Mouse (Mus musculus) c-Kit-positive CD71-positive TER-119-negative erythroid progenitor cells, embryonic 14.5 days (primary cell): ENCODE measurements around the gene Spocd1.

Experiments used
- DNase-seq: peaks from one replicate; pipeline ENCODE4 v3.0.0-alpha.2; 2013; ENCODE audit warnings: low read depth

Spocd1 gene

GRCm38 (mm10) chr4:129918464-129918863 is 10.6 kb upstream of the Spocd1 start:
- no peak for DNase-seq

GRCm38 (mm10) chr4:129918901-129919300 is 10.1 kb upstream of the Spocd1 start:
- DNase-seq = no peak

- no peak for DNase-seq
Measured at GRCm38 (mm10) chr4:129920542-129921313, 8.3 kb upstream of the Spocd1 start.

- no peak for DNase-seq
Measured at GRCm38 (mm10) chr4:129921314-129921587, 7.8 kb upstream of the Spocd1 start.

GRCm38 (mm10) chr4:129924143-129924542 is 4.9 kb upstream of the Spocd1 start:
- DNase-seq = no peak

- no peak for DNase-seq
Measured at GRCm38 (mm10) chr4:129924694-129925093, 4.4 kb upstream of the Spocd1 start.

GRCm38 (mm10) chr4:129926544-129926943 is 2.5 kb upstream of the Spocd1 start:
- DNase-seq = no peak

- no peak for DNase-seq
Measured at GRCm38 (mm10) chr4:129927091-129927490, 2.0 kb upstream of the Spocd1 start.

- peak; percentile 57 for DNase-seq
Measured at GRCm38 (mm10) chr4:129928124-129928751, 811 bp upstream of the Spocd1 start.

- no peak for DNase-seq
Measured at GRCm38 (mm10) chr4:129933696-129934095, 4.6 kb downstream of the Spocd1 start.

GRCm38 (mm10) chr4:129934177-129934855 is 5.3 kb downstream of the Spocd1 start:
- no peak for DNase-seq

- DNase-seq = no peak
Measured at GRCm38 (mm10) chr4:129951359-129951821, 22.3 kb downstream of the Spocd1 start.

GRCm38 (mm10) chr4:129952241-129952810 is 23.3 kb downstream of the Spocd1 start:
- DNase-seq = no peak

- DNase-seq = no peak
Measured at GRCm38 (mm10) chr4:129954527-129954926, 25.5 kb downstream of the Spocd1 start.

GRCm38 (mm10) chr4:129960180-129960944 is 31.3 kb downstream of the Spocd1 start:
- no peak for DNase-seq

GRCm38 (mm10) chr4:129965294-129965693 is 36.2 kb downstream of the Spocd1 start:
- no peak for DNase-seq

- DNase-seq = no peak
Measured at GRCm38 (mm10) chr4:129966201-129966600, 37.2 kb downstream of the Spocd1 start.

- DNase-seq = no peak
Measured at GRCm38 (mm10) chr4:129967024-129968014, 38.3 kb downstream of the Spocd1 start.

GRCm38 (mm10) chr4:129970168-129970567 is 41.1 kb downstream of the Spocd1 start:
- no peak for DNase-seq

GRCm38 (mm10) chr4:129970861-129971260 is 41.8 kb downstream of the Spocd1 start:
- no peak for DNase-seq

GRCm38 (mm10) chr4:129971989-129972388 is 42.9 kb downstream of the Spocd1 start:
- DNase-seq = no peak
